Mouse (Mus musculus) kidney, postnatal 4 days (tissue): ENCODE data around the gene Prrx2.

ENCODE experiments used
- DNase-seq, 2 experiments: peaks; one replicate each; pipeline ENCODE4 v3.0.0; 2021; ENCODE audit warnings: mixed read lengths in 2 of 2

Gene Prrx2

GRCm38 (mm10) chr2:30823385-30824153 lies 11.2 kb upstream of the Prrx2 start:
- DNase-seq: peak; percentile 87 to 91

GRCm38 (mm10) chr2:30826825-30827748 lies 7.7 kb upstream of the Prrx2 start:
- peak; percentile 70 to 80 for DNase-seq

- peak; percentile 98 to 99 for DNase-seq
Observed at GRCm38 (mm10) chr2:30827749-30828475, 6.9 kb upstream of the Prrx2 start.

DNA sequence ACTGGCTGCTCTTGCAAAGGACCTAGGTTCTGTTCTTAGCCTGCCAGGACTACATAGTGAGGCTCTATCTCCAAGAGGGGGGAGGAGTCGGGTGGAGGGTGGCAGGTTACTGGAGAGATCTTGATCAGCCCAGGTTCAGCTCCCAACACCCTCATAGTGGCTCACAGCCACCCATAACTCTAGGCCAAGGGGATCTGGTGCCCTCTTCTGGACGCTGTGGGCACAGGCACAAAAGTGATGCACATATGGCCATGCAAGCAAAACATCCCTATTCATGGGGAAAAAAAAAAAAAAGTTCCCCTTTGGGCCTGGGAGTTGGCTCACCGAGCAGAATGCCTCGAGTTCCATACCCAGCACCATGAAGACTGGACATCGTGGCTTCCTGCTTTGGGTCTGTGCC lies 5.5 kb upstream of the Prrx2 start:
- peak; percentile 60 to 65 for DNase-seq

DNA sequence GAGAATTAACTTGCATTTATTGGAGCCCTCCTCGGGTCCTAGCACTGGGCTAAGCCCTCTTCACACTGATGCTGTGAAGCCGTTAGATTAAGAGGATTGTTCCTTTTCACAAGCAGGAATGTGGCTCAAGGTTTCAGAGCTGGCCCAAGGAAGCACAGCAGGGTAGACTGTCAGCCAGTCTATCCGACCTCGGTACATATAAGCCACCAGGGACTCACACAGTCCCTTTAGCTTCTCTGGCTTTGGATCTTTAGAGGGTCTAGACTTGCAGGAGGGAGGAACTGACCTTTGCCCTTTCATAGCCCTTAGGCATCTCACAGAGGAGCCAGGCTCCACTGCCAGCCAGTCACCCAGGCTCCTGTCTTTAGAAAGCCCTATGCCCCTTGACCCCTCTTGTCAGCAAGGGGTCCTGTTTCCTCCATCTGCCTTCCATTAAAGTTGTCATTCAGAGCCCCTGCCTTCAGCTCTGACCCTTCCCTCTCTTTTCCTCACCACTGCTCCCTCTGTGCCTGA lies 4.4 kb upstream of the Prrx2 start, which contains the start of gene Asb6:
Gene Asb6 (minus strand): TSS at position 51 of the 513 bp plus-strand sequence.
- no peak for DNase-seq

GRCm38 (mm10) chr2:30833644-30834043 lies 1.1 kb upstream of the Prrx2 start:
- DNase-seq: no peak

DNA sequence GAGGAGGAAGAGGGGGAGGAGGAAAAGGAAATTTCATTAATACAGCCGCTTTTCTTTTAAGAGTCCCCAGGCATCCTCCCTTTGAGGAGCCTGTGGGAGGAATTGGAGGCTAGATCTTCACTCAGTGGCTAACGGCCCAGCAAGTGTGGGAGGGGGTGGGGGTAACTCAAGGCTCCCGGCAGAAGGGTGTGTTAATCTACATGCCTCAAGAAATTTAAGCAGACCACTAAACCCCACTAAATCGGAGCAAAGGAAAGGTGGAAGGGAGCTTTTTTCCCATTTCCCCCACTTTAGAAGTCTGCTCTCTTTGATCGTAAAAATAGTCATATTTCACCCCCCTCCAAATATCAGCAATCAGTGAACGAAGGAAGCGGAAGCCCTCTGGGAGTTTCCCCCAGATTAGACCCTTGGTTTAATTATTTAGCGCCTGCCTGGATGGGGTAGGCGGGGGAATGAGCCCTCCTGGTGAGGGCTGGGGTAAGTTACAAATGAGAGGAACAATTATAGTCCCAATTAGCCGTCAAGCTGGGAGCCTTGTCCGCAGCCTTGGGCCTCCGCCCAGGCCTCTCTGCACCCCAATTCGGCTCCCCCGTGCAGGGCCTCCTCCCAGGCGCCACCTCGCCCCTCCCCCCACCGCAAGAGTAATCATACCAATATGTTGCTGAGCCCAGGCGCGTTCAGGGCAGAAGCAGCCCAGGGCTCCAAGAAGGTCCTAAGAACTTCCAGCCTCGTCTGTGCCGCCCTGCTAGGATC lies 1.6 kb downstream of the Prrx2 start:
- DNase-seq: peak; percentile 56 to 69

GRCm38 (mm10) chr2:30842615-30843014 lies 7.8 kb downstream of the Prrx2 start:
- DNase-seq: no peak

DNA sequence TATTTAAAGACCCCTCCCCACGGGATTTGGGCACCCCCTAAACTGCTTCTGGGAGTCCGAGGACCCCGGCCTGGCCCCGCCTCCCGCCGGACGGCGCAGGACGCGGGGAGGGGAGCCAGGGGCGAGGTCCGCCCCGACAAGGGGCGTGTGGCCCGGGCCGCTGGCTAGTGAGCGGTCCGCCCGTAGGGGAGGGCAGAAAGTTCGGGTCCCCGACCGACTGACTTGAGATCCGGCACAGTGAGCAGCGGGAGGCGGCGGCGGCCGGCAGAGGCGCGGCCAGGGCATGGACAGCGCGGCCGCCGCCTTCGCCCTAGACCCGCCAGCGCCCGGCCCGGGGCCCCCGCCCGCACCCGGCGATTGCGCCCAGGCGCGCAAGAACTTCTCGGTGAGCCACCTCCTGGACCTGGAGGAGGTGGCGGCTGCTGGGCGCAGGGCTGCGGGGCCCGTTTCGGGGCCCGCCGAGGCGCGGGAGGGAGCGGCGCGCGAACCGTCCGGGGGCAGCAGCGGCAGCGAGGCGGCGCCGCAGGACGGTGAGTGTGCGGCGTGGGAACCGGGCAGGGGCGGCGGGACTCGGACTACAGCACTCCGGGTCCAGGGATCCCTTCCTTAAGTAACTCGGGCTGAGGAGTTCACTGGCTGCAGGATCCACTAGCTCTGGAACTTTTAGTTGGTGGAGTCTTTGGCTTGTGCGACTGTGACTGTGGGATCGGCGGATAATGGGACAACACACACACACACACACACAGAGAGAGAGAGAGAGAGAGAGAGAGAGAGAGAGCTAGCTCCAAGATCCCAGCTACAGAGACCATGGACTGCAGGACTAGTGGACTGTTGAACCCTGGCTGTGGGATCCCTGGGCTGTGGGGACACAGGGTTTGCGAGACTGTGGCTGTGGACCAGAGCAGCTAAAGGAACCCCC lies 10.6 kb downstream of the Prrx2 start:
- peak; percentile 62 to 72 for DNase-seq

DNA sequence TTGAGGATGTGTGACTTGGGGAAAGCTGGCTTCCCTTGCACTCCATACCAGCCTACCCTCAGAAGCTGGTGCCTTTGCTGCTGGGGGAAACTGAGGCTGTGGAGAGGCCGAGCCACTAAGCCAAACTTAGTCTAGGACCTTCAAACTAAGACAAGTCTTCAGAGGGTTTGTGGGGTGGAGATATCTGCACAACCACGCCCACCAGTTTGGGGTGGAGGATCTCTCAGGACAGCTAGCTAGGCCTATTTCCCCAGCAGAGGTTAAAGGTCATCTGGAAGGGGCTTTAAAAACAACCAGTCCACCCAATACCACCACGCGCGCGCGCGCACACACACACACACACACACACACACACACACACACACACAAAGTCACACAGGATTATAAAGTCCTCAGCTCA lies 11.5 kb downstream of the Prrx2 start:
- no peak for DNase-seq

DNA sequence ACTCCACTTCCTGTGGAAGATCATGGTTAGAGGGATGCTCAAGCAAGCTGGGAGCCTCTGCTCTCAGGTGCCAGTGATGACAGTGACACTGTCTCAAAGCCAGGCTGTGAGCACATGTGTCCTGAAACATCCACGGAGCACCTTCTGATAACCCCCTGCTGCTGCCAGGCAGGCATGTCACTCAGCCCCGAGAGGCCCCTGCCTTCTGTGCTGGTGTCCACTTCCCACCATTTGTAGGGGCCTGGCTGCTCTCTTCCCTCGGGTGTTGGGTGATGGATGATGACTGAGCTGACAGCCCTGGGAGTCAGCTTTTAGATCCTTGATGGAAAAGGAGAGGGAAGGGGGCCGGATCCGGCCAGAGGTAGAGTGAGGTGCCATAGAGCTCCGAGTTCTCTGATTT lies 12.0 kb downstream of the Prrx2 start:
- no peak for DNase-seq

DNA sequence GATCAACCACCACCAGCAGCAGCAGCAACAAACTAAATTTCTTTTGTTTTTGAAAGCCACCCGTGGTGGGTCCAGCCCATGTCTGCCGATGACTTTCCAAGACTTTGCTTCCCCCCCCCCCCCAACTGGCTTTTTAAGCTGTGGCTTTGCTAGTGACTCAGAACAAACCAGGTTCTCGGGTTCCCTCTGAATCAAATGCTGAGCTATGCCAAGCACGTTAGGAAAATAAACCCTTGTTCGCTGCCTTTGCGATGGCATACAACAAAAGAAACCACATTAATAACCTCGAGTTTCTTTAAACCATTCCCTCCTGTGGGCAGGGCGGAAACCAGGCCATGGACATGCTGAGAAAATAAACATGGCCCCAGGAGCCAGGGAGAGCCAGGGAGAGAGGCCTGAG lies 13.4 kb downstream of the Prrx2 start:
- DNase-seq: no peak

DNA sequence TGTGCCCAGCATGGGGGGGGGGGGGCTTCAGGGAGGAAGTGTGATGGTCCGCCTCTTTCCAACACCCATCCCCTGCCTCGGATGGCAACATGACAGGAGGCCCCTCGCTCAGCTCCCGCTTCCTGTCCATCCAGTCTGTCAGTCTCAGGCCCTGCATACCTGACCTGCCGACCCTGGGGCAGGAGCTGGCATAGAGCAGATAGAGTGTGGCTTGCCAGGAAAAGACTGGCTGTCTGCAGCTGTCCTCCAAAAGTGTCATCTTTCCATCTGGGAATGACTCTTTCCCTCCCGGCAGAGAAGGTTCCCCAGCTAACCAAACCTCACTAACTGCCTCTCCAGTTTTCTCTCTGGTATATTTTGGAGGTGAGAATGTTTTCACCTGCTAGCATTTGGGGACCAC lies 15.8 kb downstream of the Prrx2 start:
- DNase-seq: no peak

- DNase-seq: peak in 1 of 2 experiments; percentile 38
Observed at GRCm38 (mm10) chr2:30852771-30853313, 18.1 kb downstream of the Prrx2 start.

GRCm38 (mm10) chr2:30857076-30857475 lies 22.3 kb downstream of the Prrx2 start:
- DNase-seq: no peak

- no peak for DNase-seq
Observed at GRCm38 (mm10) chr2:30859782-30860181, 25.0 kb downstream of the Prrx2 start.

DNA sequence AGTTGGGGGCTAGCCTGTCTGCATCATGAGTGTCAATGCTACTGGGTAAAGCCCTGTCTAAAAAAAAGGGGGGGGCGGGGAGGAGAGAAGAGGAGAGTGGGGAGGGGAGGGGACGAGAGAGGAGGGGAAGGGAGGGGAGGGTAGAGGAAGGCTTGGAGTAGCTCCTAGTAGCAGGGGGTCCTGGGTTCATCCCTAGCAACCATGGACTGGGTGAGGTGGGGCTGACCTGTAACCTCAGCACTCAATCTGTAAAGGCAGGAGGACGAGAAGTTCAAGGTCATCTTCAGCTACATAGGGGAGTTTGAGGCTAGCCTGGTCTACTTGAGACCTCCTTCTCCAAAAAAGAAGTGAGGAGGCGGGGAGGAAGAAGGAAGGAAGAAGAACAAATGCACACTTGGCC lies 27.3 kb downstream of the Prrx2 start:
- DNase-seq: no peak

- DNase-seq: peak; percentile 41 to 50
Observed at GRCm38 (mm10) chr2:30863574-30863973, 28.8 kb downstream of the Prrx2 start.

DNA sequence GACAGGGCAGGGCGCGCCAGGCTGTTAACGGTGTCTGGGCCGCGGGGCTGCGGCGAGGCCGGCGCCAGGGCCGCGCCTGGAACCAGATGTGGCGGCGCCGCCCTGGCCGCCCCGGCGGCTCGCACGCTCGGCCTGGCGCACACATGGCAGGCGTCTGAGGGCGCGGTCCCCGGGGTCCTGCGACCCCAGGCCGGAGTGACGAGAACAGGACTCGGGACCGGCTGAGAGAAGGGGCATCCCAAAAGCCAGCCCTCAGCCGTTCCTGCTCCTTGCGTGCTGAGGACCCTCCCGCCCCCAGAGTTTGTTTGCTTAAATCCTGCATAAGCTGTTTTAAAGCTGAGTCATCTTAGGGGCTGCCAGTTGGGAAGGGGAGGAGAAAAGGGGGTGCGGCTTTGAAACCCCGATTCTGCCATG lies 30.2 kb downstream of the Prrx2 start:
- DNase-seq: peak in 1 of 2 experiments; percentile 41

GRCm38 (mm10) chr2:30865426-30865825 lies 30.7 kb downstream of the Prrx2 start:
- no peak for DNase-seq

DNA sequence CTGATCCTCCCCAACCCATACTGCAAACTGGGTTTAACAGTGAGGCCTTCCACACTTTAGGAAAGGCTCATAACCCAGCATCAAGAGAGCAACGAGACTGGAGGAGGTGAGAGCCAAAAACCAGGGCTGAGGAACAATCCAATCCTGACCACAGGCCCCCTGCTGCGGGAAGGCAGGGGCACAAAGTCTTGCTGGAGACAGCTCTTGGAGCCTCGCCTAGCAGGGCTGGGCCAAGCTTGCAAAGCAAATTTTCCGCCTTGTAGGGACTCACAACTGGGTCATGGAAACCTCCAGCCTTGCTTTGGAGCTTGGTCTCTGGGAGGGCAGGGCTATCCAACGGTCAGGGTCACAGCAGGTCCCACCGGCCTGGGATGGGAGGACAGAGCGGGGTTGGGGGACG lies 36.1 kb downstream of the Prrx2 start:
- peak in 1 of 2 experiments; percentile 40 for DNase-seq
